Mouse (Mus musculus) kidney, adult 2 months (tissue): ENCODE measurements around the gene Bcap29.

Experiments
- CTCF ChIP-seq: fragments of 200-500 bp; conservative IDR thresholded peaks from 2 replicates; pipeline ENCODE4 v1.5.1; 2011; ENCODE audit warnings: low read depth, mild to moderate bottlenecking, control low read depth, low read length, moderate library complexity, mixed read lengths; ENCODE audit not compliant: insufficient read depth, insufficient read length
- POLR2A ChIP-seq: fragments of 200-500 bp; IDR thresholded peaks from one replicate; pipeline ENCODE4 v1.6.1; 2011; ENCODE audit warnings: low read depth, low read length, control low read depth

DNA sequence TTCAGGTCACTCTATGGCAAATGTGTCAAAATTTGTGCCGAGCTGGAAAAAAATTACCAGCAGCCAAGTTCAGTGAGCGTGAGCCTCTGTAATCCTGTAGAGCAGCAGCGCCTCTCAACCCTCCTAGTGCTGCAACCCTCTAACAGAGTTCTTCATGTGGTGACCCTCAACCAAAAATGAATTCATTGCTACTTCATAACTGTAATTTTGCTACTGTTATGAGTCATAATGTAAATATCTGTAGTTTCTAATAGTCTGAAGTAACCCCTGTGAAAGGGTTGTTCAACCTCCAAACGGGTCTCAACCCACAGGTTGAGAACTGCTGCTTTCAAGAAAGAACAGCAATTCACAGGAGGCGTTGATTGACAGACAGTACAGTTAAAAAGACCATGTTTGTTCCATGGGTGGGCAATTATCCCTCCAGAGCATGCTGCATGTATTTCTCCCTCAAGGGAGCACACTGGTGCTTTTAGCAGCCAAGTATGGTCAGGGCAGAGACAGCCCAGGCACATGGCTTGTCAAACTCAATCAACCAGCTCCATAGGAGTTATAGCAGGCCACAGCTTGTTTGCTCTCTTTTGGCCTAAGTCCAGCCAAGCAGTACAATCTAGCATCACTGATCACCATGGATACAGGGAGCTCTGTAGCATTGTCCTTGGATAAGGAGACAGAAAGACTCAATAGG lies 53.7 kb downstream of the Bcap29 start:
- TF ChIP-seq CTCF (no peak), POLR2A (no peak)
